Mouse (Mus musculus) thymus, postnatal 0 days (tissue): ENCODE measurements around the gene Cldn10. TPM values are rescaled to one million over a fixed set of nuclear protein-coding genes. Genes with fewer than 3 reads are reported as not detected.
A peak's percentile ranks its signal among the peaks of the same experiment; 100 is the strongest.

Experiments
- DNase-seq: peaks from one replicate; pipeline ENCODE4 v3.0.0-alpha.2; 2015; ENCODE audit warnings: low spot score
- polyA plus RNA-seq: library from polyadenylated mRNA; unstranded; fragments of >200 nt; fragmentation: Nextera tagmentation; extraction: Ambion mirVana; gene quantifications from 2 replicates; pipeline ENCODE4 v1.2.1, GENCODE M21; 2015

Cldn10 gene
- polyA plus RNA-seq, 1 experiment from 2014 or later, result 1.7 TPM

DNA sequence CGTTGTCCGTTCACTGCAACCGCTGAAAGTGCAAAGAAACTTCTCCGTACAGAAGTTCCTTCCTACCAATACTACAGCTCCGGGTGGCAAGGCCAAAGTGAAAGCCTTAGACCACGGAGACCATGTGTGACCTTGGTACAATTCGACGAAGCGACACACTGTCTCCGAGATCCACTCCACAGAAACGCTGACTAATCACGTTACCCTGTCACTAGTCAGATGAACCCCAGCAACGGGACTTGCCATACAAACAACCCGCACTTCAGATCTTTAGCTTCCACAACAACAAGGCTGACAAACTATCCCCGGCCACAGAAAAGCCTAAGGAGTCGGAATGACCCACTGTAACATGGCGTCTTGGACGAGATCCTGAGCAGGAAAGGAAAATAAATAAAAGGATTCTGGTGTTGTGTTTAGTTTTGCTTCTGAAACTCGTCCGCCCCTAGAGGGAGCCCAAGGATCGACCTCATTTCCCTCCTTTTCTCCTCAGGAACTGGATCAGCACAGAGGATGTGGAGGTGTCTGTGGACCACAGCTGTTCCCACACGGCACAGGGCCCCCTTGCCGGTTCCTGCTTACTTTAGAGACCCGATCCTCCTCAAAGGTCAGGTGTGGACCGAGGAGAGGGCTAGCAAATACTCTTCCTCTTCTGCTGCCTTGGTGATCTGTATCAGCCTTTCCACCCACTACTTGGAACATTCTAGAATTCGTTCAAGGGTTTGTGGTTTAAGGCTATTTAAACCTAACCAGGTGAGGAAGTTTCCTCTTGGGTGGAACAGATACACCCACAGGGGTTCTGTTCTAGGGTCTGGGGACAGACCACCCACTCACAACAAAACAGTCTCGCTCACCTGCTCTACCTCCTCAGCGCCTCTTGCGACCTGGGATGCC lies 122.9 kb downstream of the Cldn10 start:
- peak; percentile 60 for DNase-seq

DNA sequence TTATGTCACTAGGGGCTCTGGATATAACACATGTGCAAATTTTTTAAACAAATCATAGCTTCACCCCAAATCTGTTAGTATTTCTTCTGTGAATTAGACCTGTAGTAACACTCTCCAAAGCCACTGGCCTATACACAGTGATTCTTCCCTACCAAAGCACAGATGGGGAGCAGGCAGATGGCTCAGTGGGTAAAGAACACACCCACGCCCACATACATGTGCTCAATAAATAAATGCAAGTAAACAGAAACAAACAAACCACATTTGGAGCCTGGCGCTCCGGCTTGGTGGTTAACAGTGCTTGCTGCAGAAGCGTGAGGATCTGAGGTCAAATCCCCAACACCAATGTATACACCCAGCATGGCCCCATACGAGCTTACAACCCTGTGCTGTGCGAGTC lies 123.8 kb downstream of the Cldn10 start:
- no peak for DNase-seq

DNA sequence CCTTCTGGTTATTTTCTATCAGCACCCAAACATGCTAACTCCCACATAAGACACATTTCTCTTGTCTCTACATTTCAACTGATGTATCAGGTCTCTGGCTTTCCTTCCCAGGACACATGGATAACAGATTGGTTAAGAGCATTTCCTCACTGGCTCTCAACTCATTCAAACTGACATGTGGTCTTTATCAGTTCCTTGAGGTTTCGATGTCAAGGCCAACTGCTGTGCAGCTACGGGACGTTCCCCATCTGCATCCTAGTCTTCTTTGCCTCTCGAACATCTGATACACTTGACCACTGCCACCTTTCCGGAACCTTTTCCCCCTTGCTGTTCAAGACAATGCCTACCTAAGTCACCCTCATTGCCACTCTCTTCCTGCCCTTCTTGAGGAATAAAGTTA lies 125.9 kb downstream of the Cldn10 start:
- DNase-seq, result no peak

DNA sequence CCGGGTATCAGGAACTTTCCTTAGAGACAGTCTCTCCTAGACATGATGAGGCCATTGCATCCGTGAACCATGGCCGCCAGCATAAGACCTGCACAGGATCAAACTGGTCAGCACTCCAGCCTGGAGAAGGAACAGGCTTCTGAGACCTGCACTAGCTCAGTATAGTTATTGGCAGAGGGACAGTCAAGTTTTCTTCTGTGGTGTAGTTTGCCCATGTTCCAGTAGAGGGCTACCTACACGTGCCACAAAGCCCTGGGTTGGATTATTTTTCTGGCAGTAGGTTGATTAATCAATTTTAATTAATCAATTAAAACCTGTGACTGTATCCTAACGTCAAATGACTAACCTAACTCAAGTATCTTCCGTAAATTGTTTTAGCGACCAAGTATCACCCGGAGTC lies 131.3 kb downstream of the Cldn10 start:
- no peak for DNase-seq

DNA sequence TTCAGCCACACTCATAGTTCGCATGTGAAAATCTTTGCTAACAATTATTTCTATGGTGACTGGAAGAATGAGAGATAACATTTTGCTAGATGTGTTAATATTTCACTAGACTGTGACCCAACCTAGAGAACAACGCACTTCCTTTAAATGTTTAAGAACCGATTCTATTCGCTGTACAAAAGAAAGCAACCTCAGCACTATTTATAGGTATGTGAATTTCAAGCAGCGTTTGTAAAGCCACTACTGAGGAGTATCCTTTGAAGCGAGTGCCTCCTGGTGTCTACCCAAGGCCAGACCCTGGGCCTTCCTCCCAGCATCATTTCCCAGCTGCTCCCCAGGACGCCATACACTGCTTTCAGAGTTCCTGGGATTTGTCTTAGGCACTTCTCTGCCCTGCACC lies 132.9 kb downstream of the Cldn10 start:
- DNase-seq, result no peak

DNA sequence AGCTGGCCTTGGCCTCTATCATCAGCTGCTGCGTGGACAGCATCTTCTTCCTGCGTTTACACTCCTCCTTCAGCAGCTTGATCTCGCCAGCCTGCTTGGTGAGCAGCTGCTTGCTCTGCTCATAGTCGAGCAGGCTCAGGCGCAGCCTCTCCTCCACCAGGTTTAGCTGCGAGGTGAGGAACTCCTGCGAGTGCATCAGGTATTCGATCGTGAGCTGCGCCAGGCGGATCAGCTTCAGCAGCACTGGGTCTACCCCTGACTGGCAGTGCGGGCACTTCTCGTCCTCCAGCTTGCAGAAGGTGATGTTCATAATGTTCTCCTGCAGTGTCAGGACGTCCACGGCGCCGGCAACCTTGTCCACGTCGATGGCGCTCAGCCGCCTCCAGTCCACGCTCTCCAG lies 134.5 kb downstream of the Cldn10 start:
- no peak for DNase-seq

DNA sequence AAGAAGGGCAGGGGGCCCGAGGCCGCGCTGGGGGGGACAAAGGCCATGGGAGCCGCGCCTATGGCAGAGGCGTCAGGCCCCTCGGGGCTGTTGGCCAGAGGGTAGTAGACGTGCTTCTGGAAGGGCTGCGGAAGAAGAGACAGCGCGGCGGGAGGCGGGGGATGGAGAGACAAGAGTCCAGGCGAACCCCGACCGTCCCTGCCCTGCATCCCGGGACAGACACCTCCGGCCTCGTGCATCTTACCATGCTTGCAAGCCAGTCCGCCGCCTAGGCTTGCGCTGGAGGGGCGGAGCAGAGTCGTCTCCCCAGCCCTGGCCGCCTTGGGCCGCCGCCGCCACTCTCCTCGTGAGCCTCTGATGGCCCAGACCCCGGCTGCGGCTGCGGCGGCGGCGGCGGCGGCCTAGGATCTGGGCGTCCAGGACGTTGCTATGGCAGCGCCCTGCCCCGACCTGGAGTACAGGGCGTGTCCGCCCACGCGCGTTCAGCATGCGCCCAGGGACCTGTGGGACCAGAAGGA lies 135.0 kb downstream of the Cldn10 start:
- DNase-seq, result no peak

Other genes with a start within 250 kb of the Cldn10 start
- 3.3 and 3.5 TPM in 2 replicates for gene Abcc4, start 81.7 kb upstream of the Cldn10 start, polyA plus RNA-seq
- gene Dzip1, start 137.6 kb downstream of the Cldn10 start, polyA plus RNA-seq, result 17.6 and 23.6 TPM in 2 replicates
- gene Dnajc3, start 150.1 kb downstream of the Cldn10 start, polyA plus RNA-seq, result 70.1 and 70.8 TPM in 2 replicates